Mouse (Mus musculus) thymus, adult 2 months (tissue): Measurements from ENCODE around the gene Tas2r135.

Source experiments
- CTCF ChIP-seq: fragments of 200-500 bp; IDR thresholded peaks from 2 replicates; pipeline ENCODE4 v1.5.1; 2012; ENCODE audit warnings: mild to moderate bottlenecking, control low read depth, low read length, moderate library complexity, borderline replicate concordance; ENCODE audit not compliant: control insufficient read depth, poor library complexity, insufficient read depth; ENCODE audit errors: extremely low read depth
- POLR2A ChIP-seq: fragments of 200-500 bp; IDR thresholded peaks from 2 replicates; pipeline ENCODE4 v1.6.1; 2012; ENCODE audit warnings: mild to moderate bottlenecking, low read length, control low read depth, moderate library complexity; ENCODE audit not compliant: control insufficient read depth, poor library complexity, insufficient read depth; ENCODE audit errors: extremely low read depth

GRCm38 (mm10) chr6:42385635-42386034 is 19.6 kb upstream of the Tas2r135 start:
- no peak for TF ChIP-seq POLR2A
- no peak for TF ChIP-seq CTCF
